Mouse (Mus musculus) midbrain, embryonic 12.5 days (tissue): ENCODE results near the gene Snd1. TPM values are rescaled to one million over a fixed set of nuclear protein-coding genes. Genes with fewer than 3 reads are reported as not detected.
A peak's percentile ranks its signal among the peaks of the same experiment; 100 is the strongest.

Experiments
- ATAC-seq: fragments of 200-750 bp; cut with Nextera tagmentation; 2 replicates; pipeline ENCODE4 v1.8.0; 2017; ENCODE audit warnings: low read depth, moderate TSS enrichment, moderate library complexity; ENCODE audit not compliant: low FRiP score
- H3K27ac ChIP-seq: fragments of 300-500 bp; sonication (generic); replicated peaks from 2 replicates; pipeline ENCODE4 v1.5.1; 2016; ENCODE audit warnings: mild to moderate bottlenecking
- H3K27me3 ChIP-seq: fragments of 300-500 bp; sonication (generic); 2 replicates; pipeline ENCODE4 v1.6.1; 2016; ENCODE audit warnings: mild to moderate bottlenecking
- H3K36me3 ChIP-seq: fragments of 300-500 bp; sonication (generic); 2 replicates; pipeline ENCODE4 v1.6.1; 2016
- H3K4me1 ChIP-seq: fragments of 300-500 bp; sonication (generic); 2 replicates; pipeline ENCODE4 v1.6.1; 2016
- H3K4me2 ChIP-seq: fragments of 300-500 bp; sonication (generic); replicated peaks from 2 replicates; pipeline ENCODE4 v1.6.1; 2016; ENCODE audit warnings: mild to moderate bottlenecking, moderate library complexity
- H3K4me3 ChIP-seq: fragments of 300-500 bp; sonication (generic); 2 replicates; pipeline ENCODE4 v1.5.1; 2016; ENCODE audit warnings: mild to moderate bottlenecking
- H3K9ac ChIP-seq: fragments of 300-500 bp; sonication (generic); replicated peaks from 2 replicates; pipeline ENCODE4 v1.6.1; 2016; ENCODE audit warnings: mild to moderate bottlenecking, moderate library complexity
- H3K9me3 ChIP-seq: fragments of 300-500 bp; sonication (generic); 2 replicates; pipeline ENCODE4 v1.6.1; 2016; ENCODE audit warnings: mild to moderate bottlenecking
- WGBS: fragments of 180-500 bp; shearing (Covaris S2); methylation state at CpG from one replicate; pipeline ENCODE4 v1.1.7; 2016; 5-methylcytosine and 5-hydroxymethylcytosine counted together
- polyA plus RNA-seq: library from polyadenylated mRNA; unstranded; fragments of >200 nt; fragmentation: Nextera tagmentation; extraction: Ambion mirVana; gene quantifications from 2 replicates; pipeline ENCODE4 v1.2.1, GENCODE M21; 2016

Snd1 gene
- 103 and 106 TPM in 2 replicates for polyA plus RNA-seq

GRCm38 (mm10) chr6:28474839-28475238, at the start of gene Snd1:
Snd1 (plus strand) TSS chr6:28475139.
- 90% methylated on average over 5 of the region's 5 CpGs for WGBS
- H3K9ac ChIP-seq = no peak within 1 kb of the TSS
- no peaks in the 10 kb centered on the region for H3K36me3 ChIP-seq
- no peak for ATAC-seq
- H3K27ac ChIP-seq = no peak within 1 kb of the TSS
- H3K4me1 ChIP-seq = peaks cover 8% of the 10 kb centered on the region; the same call in 1 of the 2 replicates
- no peaks in the 10 kb centered on the region for H3K27me3 ChIP-seq
- H3K9me3 ChIP-seq = no peaks in the 10 kb centered on the region
- no peak within 1 kb of the TSS for H3K4me2 ChIP-seq
- H3K4me3 ChIP-seq = no peak within 1 kb of the TSS

GRCm38 (mm10) chr6:28427096-28427839, 47.7 kb upstream of the Snd1 start, which contains the start of gene Fscn3:
Fscn3 (plus strand) TSS chr6:28427789.
- Histone ChIP-seq H3K27me3 (no peaks in the 10 kb centered on the region), H3K4me3 (no peak within 1 kb of the TSS), H3K4me2 (no peak within 1 kb of the TSS), H3K9me3 (no peaks in the 10 kb centered on the region), H3K4me1 (peaks cover 17% of the 10 kb centered on the region), H3K27ac (no peak within 1 kb of the TSS), H3K36me3 (peaks cover 17% of the 10 kb centered on the region), H3K9ac (no peak within 1 kb of the TSS)
- WGBS = 82% methylated on average over 3 of the region's 3 CpGs
- ATAC-seq = no peak

GRCm38 (mm10) chr6:28428290-28428689, 46.6 kb upstream of the Snd1 start, which contains the start of gene Gcc1:
Gcc1 (minus strand) TSS chr6:28428390.
- H3K9me3 ChIP-seq = no peaks in the 10 kb centered on the region
- WGBS = 92% methylated on average over 3 of the region's 3 CpGs
- no peak within 1 kb of the TSS for H3K27ac ChIP-seq
- no peak within 1 kb of the TSS for H3K9ac ChIP-seq
- H3K4me1 ChIP-seq = peaks cover 17% of the 10 kb centered on the region
- no peak for ATAC-seq
- H3K27me3 ChIP-seq = no peaks in the 10 kb centered on the region
- peaks cover 17% of the 10 kb centered on the region for H3K36me3 ChIP-seq
- H3K4me2 ChIP-seq = no peak within 1 kb of the TSS
- no peak within 1 kb of the TSS for H3K4me3 ChIP-seq

DNA sequence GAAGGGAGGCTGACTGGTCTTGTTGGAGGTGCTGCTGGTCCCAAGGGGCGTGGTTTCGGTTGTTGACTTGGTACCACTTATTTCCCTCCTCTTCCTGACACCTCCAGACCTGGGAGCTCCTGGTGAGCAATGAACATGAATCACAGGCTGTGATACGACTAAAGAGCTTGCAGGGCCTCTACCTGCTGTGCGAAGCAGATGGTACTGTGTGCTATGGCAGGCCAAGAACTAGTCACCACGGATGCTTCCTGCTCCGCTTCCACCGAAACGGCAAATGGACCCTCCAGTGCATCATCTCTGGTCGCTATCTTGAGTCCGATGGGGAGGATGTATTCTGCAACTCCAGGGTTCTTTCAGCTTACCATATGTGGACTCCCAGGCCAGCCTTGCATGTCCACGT, 45.1 kb upstream of the Snd1 start:
- H3K9me3 ChIP-seq = no peaks in the 10 kb centered on the region
- WGBS = 88% methylated on average over 11 of the region's 11 CpGs
- H3K9ac ChIP-seq = no peak overlapping the region
- no peak overlapping the region for H3K4me3 ChIP-seq
- H3K4me2 ChIP-seq = no peak overlapping the region
- no peak for ATAC-seq
- H3K4me1 ChIP-seq = peaks cover 7% of the 10 kb centered on the region
- H3K36me3 ChIP-seq = peaks cover 17% of the 10 kb centered on the region
- no peaks in the 10 kb centered on the region for H3K27me3 ChIP-seq
- H3K27ac ChIP-seq = no peak overlapping the region

DNA sequence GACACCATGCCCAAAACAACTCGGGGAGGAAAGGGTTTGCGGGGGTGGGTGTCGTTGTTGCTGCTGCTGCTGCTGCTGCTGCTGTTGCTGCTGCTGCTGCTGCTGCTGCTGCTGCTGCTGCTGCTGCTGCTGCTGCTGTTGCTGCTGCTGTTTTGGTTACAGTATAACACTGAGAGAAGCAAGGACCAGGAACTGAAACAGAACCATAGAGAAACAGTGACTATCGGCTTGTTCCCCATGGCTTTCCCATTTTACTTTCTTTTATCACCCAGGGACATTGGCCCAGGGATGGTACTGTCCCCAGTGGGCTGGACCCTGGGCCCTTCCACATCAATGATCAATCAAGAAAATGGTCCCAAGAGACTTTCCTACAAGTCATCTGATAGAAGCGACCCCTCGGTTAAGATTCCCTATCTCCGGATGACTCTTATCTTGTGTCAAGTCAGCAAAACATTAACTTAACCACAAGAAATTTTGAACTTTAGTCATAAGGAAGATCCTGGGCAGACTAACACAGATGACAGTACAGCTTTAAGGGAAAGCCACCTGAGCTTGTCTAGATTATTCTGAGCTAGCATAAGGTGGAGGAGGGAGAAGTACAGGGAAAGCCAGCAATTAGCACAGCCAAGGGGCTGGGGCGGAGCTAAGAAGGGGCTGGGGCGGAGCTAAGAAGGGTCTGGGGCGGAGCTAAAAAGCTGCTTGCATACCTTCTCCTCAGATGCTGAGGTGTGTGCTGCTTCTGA, 44.0 kb upstream of the Snd1 start:
- WGBS = 73% methylated on average over 10 of the region's 10 CpGs

GRCm38 (mm10) chr6:28431538-28431855, 43.4 kb upstream of the Snd1 start:
- Histone ChIP-seq H3K4me3 (no peak overlapping the region), H3K4me2 (no peak overlapping the region), H3K9ac (no peak overlapping the region), H3K36me3 (0 out of 2 replicates have a peak, but pooled peaks cover 6% of the 10 kb centered on the region), H3K27ac (no peak overlapping the region), H3K27me3 (no peaks in the 10 kb centered on the region), H3K9me3 (no peaks in the 10 kb centered on the region), H3K4me1 (0 out of 2 replicates have a peak, but pooled peaks cover 4% of the 10 kb centered on the region)
- no peak for ATAC-seq
- 84% methylated on average over 6 of the region's 6 CpGs for WGBS

More for the DNA sequence above, 44.0 kb upstream of the Snd1 start:
- 0 out of 2 replicates have a peak, but pooled peaks cover 4% of the 10 kb centered on the region for H3K4me1 ChIP-seq
- no peak overlapping the region for H3K9ac ChIP-seq
- no peak overlapping the region for H3K4me2 ChIP-seq
- ATAC-seq = no peak
- no peak overlapping the region for H3K27ac ChIP-seq
- H3K36me3 ChIP-seq = peaks cover 10% of the 10 kb centered on the region
- no peak overlapping the region for H3K4me3 ChIP-seq
- no peaks in the 10 kb centered on the region for H3K27me3 ChIP-seq
- no peaks in the 10 kb centered on the region for H3K9me3 ChIP-seq

DNA sequence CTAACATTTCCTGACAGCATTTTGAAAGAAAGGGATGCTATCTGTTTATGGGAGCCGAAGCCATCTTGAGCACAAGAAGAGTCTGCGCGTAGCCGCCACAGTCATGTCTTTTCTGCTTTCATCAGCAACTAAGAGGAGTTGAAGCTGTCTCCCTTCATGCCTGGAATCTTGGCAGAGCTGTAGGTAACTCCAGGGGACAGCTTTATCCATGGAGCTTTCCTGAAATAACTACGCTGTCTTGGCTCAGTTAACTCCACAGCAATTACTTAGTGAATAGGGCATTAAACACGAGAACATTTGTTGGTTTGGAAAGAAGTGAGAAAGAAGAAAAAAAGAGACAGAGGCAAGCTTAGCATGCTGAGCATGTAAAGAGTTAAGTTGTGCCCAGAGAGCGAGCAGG, 27.0 kb upstream of the Snd1 start:
- Histone ChIP-seq H3K27me3 (peaks cover 35% of the 10 kb centered on the region), H3K4me1 (no peaks in the 10 kb centered on the region), H3K36me3 (no peaks in the 10 kb centered on the region), H3K4me3 (no peak overlapping the region), H3K9me3 (no peaks in the 10 kb centered on the region), H3K4me2 (no peak overlapping the region), H3K27ac (no peak overlapping the region), H3K9ac (no peak overlapping the region)
- 79% methylated on average over 7 of the region's 7 CpGs for WGBS
- ATAC-seq = no peak

GRCm38 (mm10) chr6:28449253-28449652, 25.7 kb upstream of the Snd1 start, which contains the start of gene Pax4:
Pax4 (minus strand) TSS chr6:28449353.
- Histone ChIP-seq H3K4me2 (no peak within 1 kb of the TSS), H3K27ac (no peak within 1 kb of the TSS), H3K9me3 (no peaks in the 10 kb centered on the region), H3K4me1 (no peaks in the 10 kb centered on the region), H3K9ac (no peak within 1 kb of the TSS), H3K27me3 (peaks cover 37% of the 10 kb centered on the region), H3K36me3 (no peaks in the 10 kb centered on the region), H3K4me3 (no peak within 1 kb of the TSS)
- no peak for ATAC-seq
- 88% methylated on average over 2 of the region's 2 CpGs for WGBS

- 18% methylated on average over 5 of the region's 5 CpGs for WGBS
- Histone ChIP-seq H3K9ac (no peak overlapping the region), H3K27me3 (peaks cover 37% of the 10 kb centered on the region), H3K9me3 (no peaks in the 10 kb centered on the region), H3K4me3 (no peak overlapping the region), H3K4me2 (no peak overlapping the region), H3K36me3 (no peaks in the 10 kb centered on the region), H3K27ac (no peak overlapping the region), H3K4me1 (no peaks in the 10 kb centered on the region)
- ATAC-seq = no peak
Observed at GRCm38 (mm10) chr6:28450481-28450880, 24.5 kb upstream of the Snd1 start.

DNA sequence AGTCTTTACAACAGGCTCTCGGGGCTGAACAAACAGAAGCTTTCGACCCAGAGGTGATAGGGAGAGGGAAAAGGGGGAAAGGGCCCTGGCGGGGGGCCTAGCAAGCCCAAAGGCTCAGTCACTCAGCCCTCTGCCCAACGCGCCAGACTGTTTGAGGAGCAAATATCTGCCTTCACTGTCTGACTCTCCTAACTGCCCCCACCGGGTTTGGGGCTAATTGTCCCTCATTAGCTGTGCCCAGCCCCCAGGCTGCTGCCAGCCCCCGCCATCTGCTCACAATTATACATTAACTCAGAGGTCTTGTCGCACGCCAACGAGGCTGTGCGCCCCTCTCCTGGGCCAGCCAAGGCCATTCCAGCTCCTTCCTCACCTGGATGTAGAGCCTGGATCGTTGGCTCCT, 24.0 kb upstream of the Snd1 start:
- no peak overlapping the region for H3K27ac ChIP-seq
- no peaks in the 10 kb centered on the region for H3K9me3 ChIP-seq
- peaks cover 37% of the 10 kb centered on the region for H3K27me3 ChIP-seq
- WGBS = under 1% methylated on average over 12 of the region's 12 CpGs
- no peak overlapping the region for H3K4me2 ChIP-seq
- no peak overlapping the region for H3K9ac ChIP-seq
- H3K4me3 ChIP-seq = no peak overlapping the region
- ATAC-seq = no peak
- no peaks in the 10 kb centered on the region for H3K36me3 ChIP-seq
- no peaks in the 10 kb centered on the region for H3K4me1 ChIP-seq

GRCm38 (mm10) chr6:28459221-28459668, 15.7 kb upstream of the Snd1 start:
- ATAC-seq = no peak
- H3K4me3 ChIP-seq = no peak overlapping the region
- no peaks in the 10 kb centered on the region for H3K9me3 ChIP-seq
- H3K27me3 ChIP-seq = peaks cover under 1% of the 10 kb centered on the region; the same call in 1 of the 2 replicates
- H3K27ac ChIP-seq = no peak overlapping the region
- H3K4me1 ChIP-seq = no peaks in the 10 kb centered on the region
- H3K9ac ChIP-seq = no peak overlapping the region
- no peaks in the 10 kb centered on the region for H3K36me3 ChIP-seq
- H3K4me2 ChIP-seq = no peak overlapping the region

DNA sequence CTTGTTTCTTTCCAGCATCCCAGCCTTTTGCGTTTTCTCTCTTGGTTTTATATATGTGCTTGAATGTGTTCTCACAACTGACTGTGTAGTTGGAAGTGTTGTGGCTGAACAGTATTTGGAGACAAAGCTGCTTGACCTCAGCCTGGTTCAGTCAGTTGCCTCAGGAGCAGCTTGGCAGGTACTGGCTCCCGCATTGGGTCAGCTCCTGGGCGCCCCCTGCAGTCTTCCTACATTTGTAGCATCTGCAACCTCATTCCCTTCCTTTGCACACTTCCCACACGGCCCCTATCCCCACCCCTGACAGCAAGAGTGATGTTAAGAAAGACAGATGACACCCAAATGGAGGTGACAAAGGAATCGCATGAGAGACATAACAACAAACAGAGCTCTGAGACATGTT, 14.4 kb upstream of the Snd1 start:
- 0 out of 2 replicates have a peak, but pooled peaks have one; percentile 49 for ATAC-seq
- no peak overlapping the region for H3K4me2 ChIP-seq
- no peaks in the 10 kb centered on the region for H3K9me3 ChIP-seq
- H3K9ac ChIP-seq = no peak overlapping the region
- no peaks in the 10 kb centered on the region for H3K36me3 ChIP-seq
- no peaks in the 10 kb centered on the region for H3K4me1 ChIP-seq
- 16% methylated on average over 5 of the region's 5 CpGs for WGBS
- H3K27ac ChIP-seq = no peak overlapping the region
- no peak overlapping the region for H3K4me3 ChIP-seq
- H3K27me3 ChIP-seq = no peaks in the 10 kb centered on the region
